19 mouse cellular contexts compared by ENCODE assay signal in the genomic region with DNA sequence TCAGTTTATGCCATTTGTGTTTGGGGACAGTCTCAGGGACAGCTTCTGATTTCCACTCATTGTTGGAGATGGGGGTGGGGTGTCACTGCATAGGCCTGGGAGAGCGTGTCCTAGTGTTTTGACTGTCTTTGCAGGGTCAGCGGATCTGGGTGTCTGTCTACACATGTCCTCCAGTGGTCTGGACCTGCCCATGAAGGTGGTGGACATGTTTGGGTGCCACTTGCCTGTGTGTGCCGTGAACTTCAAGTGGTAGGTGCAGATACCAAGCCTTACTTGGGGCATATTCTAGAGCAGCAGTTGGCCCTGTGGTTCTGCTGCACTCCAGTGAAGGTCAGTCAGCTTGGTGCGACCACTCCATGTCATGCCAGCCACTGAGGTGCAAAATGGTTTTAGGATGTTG. TPM values are rescaled to one million over a fixed set of nuclear protein-coding genes. Genes with fewer than 3 reads are reported as not detected.
DNase-seq lines count a peak whose midpoint lies in the region; ATAC-seq and TF ChIP-seq lines count a peak whose summit lies in the region.
"Had no signal": no experiment of that assay in that cellular context is flagged by ENCODE, and none has a peak within 500 bp of the region (broad histone marks: within the 10 kb centered on the region; RNA-seq: fewer than 3 reads in every experiment).

No protein-coding gene starts in this region.

- H3K9me3 ChIP-seq in heart, embryonic 10.5 days = no peaks in the 10 kb centered on the region
- no peaks in the 10 kb centered on the region for H3K9me3 ChIP-seq in midbrain, embryonic 16.5 days (replicated peaks; ENCODE audit: control insufficient read depth, low read length, poor library complexity, severe bottlenecking)
- H3K9me3 ChIP-seq: G1E had no signal

- peaks cover 83% of the 10 kb centered on the region for H3K36me3 ChIP-seq in heart, embryonic 10.5 days
- H3K36me3 ChIP-seq in myocyte (ENCODE audit: control insufficient read depth, insufficient read depth) = peaks cover 7% of the 10 kb centered on the region
- H3K36me3 ChIP-seq in midbrain, embryonic 16.5 days (ENCODE audit: control insufficient read depth, insufficient read depth, low read length) = peaks cover 12% of the 10 kb centered on the region

- peak; percentile 83 for DNase-seq in heart, adult 11 months
- DNase-seq in heart, embryonic 10.5 days (ENCODE audit: low spot score) = no peak
- DNase-seq: adrenal gland, adult 2 months; adrenal gland, adult 8-10 months; adrenal gland, postnatal 10 days; adrenal gland, postnatal 14 days; adrenal gland, postnatal 25 days; adrenal gland, postnatal 36 days; B cell, adult 2 months; cerebellum, adult 11 months; cerebellum, adult 11-12 months; cerebellum, adult 18-20 months had no signal

- no peak overlapping the region for H3K27ac ChIP-seq in heart, embryonic 10.5 days
- no peak overlapping the region for H3K27ac ChIP-seq in midbrain, embryonic 16.5 days (ENCODE audit: low read length)

- H3K9ac ChIP-seq in midbrain, embryonic 16.5 days (ENCODE audit: low read depth, low read length) = no peak overlapping the region

- no peak overlapping the region for H3K4me3 ChIP-seq in heart, embryonic 10.5 days
- H3K4me3 ChIP-seq in myocyte = no peak overlapping the region
- no peak overlapping the region for H3K4me3 ChIP-seq in midbrain, embryonic 16.5 days (ENCODE audit: low read depth, low read length)

- H3ac ChIP-seq in myocyte (ENCODE audit: control insufficient read depth, insufficient read length) = no peak overlapping the region

- no peaks in the 10 kb centered on the region for H3K27me3 ChIP-seq in heart, embryonic 10.5 days (ENCODE audit: insufficient read depth, poor library complexity, severe bottlenecking)
- H3K27me3 ChIP-seq in myocyte (ENCODE audit: control insufficient read depth, insufficient read depth, insufficient read length) = no peaks in the 10 kb centered on the region
- H3K27me3 ChIP-seq in midbrain, embryonic 16.5 days (ENCODE audit: control insufficient read depth, insufficient read depth, low read depth, low read length) = no peaks in the 10 kb centered on the region
- H3K27me3 ChIP-seq: CH12.LX, Patski had no signal

- no peak for ATAC-seq in midbrain, embryonic 16.5 days
- ATAC-seq: activated CD4-positive, CD25-positive, alpha-beta regulatory T cell, adult 4 months; CD4-positive, CD25-positive, alpha-beta regulatory T cell, adult 4 months; Patski had no signal

- WGBS in heart, embryonic 10.5 days = 87% methylated on average over 4 of the region's 4 CpGs
- WGBS in midbrain, embryonic 16.5 days = 92% methylated on average over 4 of the region's 4 CpGs

- H3K4me1 ChIP-seq in heart, embryonic 10.5 days = no peaks in the 10 kb centered on the region
- H3K4me1 ChIP-seq in midbrain, embryonic 16.5 days (ENCODE audit: control insufficient read depth, insufficient read depth, low read length) = no peaks in the 10 kb centered on the region

- H3K79me2 ChIP-seq in myocyte (ENCODE audit: control insufficient read depth, insufficient read depth) = no peaks in the 10 kb centered on the region

- no peak for TF ChIP-seq POLR2A in myocyte (IDR thresholded peaks at IDR 0.05; ENCODE audit: insufficient read length, low read depth)

- no peak overlapping the region for H3K4me2 ChIP-seq in myocyte (ENCODE audit: low read depth)
- H3K4me2 ChIP-seq in midbrain, embryonic 16.5 days (ENCODE audit: low read length) = no peak overlapping the region

TF ChIP-seq in myocyte, 11 proteins besides CTCF, POLR2A, EP300 and RAD21:
- TF ChIP-seq REST (IDR thresholded peaks at IDR 0.05; ENCODE audit: insufficient read depth, insufficient read length) (no peak), USF1 (IDR thresholded peaks at IDR 0.05; ENCODE audit: low read depth) (no peak), POLR2AphosphoS2 (IDR thresholded peaks at IDR 0.05; ENCODE audit: insufficient read length, low read depth) (peak; percentile 51), CEBPB (IDR thresholded peaks at IDR 0.05; ENCODE audit: insufficient read depth, poor library complexity, severe bottlenecking) (no peak), MAX (IDR thresholded peaks at IDR 0.05; ENCODE audit: low read depth) (no peak), E2F4 (IDR thresholded peaks at IDR 0.05; ENCODE audit: insufficient read depth) (no peak), MYOD1 (IDR thresholded peaks at IDR 0.05; ENCODE audit: control insufficient read depth in 1 of 3, insufficient read length in 2 of 3, low read depth in 2 of 3) (no peak)

RNA-seq across cellular contexts. Expression of a gene that starts 8.9 kb away (rescaled TPM):
- 27.6 and 27.7 TPM in 2 replicates for polyA plus RNA-seq in heart, embryonic 10.5 days (2016; fragmentation: Nextera tagmentation; extraction: Ambion mirVana)
- 46.8 TPM for polyA plus RNA-seq in myocyte (2012; fragmentation: generic; extraction: Trizol)
- 43.4 TPM in 2 replicates for polyA plus RNA-seq in midbrain, embryonic 16.5 days (2015; fragmentation: Nextera tagmentation; extraction: Ambion mirVana)

RNA-seq across cellular contexts. Expression of a gene that starts 13.4 kb away (rescaled TPM):
- polyA plus RNA-seq in heart, embryonic 10.5 days (2016; fragmentation: Nextera tagmentation; extraction: Ambion mirVana) = 23.3 and 24.8 TPM in 2 replicates
- 21.0 TPM for polyA plus RNA-seq in myocyte (2012; fragmentation: generic; extraction: Trizol)
- polyA plus RNA-seq in midbrain, embryonic 16.5 days (2015; fragmentation: Nextera tagmentation; extraction: Ambion mirVana) = 6.3 and 7.7 TPM in 2 replicates

RNA-seq across cellular contexts. Expression of a gene that starts 20.3 kb away (rescaled TPM):
- 0.99 and 1.2 TPM in 2 replicates for polyA plus RNA-seq in heart, embryonic 10.5 days (2016; fragmentation: Nextera tagmentation; extraction: Ambion mirVana)
- polyA plus RNA-seq in myocyte (2012; fragmentation: generic; extraction: Trizol) = 1.3 TPM
- polyA plus RNA-seq in midbrain, embryonic 16.5 days (2015; fragmentation: Nextera tagmentation; extraction: Ambion mirVana) = 15.7 and 16.3 TPM in 2 replicates
- polyA plus RNA-seq: activated CD4-positive, CD25-positive, alpha-beta regulatory T cell, adult 4 months; CD4-positive, CD25-positive, alpha-beta regulatory T cell, adult 4 months; G1E had no signal

RNA-seq across cellular contexts. Expression of a gene that starts 38.5 kb away (rescaled TPM):
- polyA plus RNA-seq in heart, embryonic 10.5 days (2016; fragmentation: Nextera tagmentation; extraction: Ambion mirVana) = 18.0 and 18.7 TPM in 2 replicates
- 12.0 TPM for polyA plus RNA-seq in myocyte (2012; fragmentation: generic; extraction: Trizol)
- 10.4 and 11.4 TPM in 2 replicates for polyA plus RNA-seq in midbrain, embryonic 16.5 days (2015; fragmentation: Nextera tagmentation; extraction: Ambion mirVana)
